Mouse (Mus musculus) cerebellum, adult 11 months (tissue): ENCODE measurements around the gene Ntn5.

Source experiments
- DNase-seq: peaks from one replicate; pipeline ENCODE4 v3.0.0; 2022

The Ntn5 gene

GRCm38 (mm10) chr7:45730727-45731431 is 47.1 kb downstream of the Ntn5 start:
- no peak for DNase-seq

GRCm38 (mm10) chr7:45733477-45733876 is 49.7 kb downstream of the Ntn5 start:
- DNase-seq, result no peak

- DNase-seq, result peak; percentile 79
Observed at GRCm38 (mm10) chr7:45739162-45739763, 55.4 kb downstream of the Ntn5 start.

GRCm38 (mm10) chr7:45739820-45740219 is 56.0 kb downstream of the Ntn5 start:
- no peak for DNase-seq

GRCm38 (mm10) chr7:45741308-45741707 is 57.5 kb downstream of the Ntn5 start:
- no peak for DNase-seq

GRCm38 (mm10) chr7:45741777-45742176 is 58.0 kb downstream of the Ntn5 start:
- DNase-seq, result no peak

- no peak for DNase-seq
Observed at GRCm38 (mm10) chr7:45742338-45742737, 58.5 kb downstream of the Ntn5 start.
